Mouse (Mus musculus): ENCODE measurements around the gene Trappc2.

- TF ChIP-seq NANOG (IDR thresholded peaks at IDR 0.05; ENCODE audit: borderline replicate concordance, low read length) = no peak
- no peak for TF ChIP-seq CTCF (conservative IDR thresholded peaks at IDR 0.05; ENCODE audit: low read length)
Measured at GRCm38 (mm10) chrX:166454331-166454730, 14.0 kb downstream of the Trappc2 start.
